Mouse (Mus musculus) megakaryocyte, embryonic 14.5 days (primary cell): ENCODE data around the gene Ints5. TPM values are rescaled to one million over a fixed set of nuclear protein-coding genes. Genes with fewer than 3 reads are reported as not detected.
A peak's percentile ranks its signal among the peaks of the same experiment; 100 is the strongest.
"Not testable (repeated sequence)": the region's sequence is repeated elsewhere in the genome, so short reads cannot be mapped to it uniquely, and the experiment has no call there.

Experiments used
- H3K27me3 ChIP-seq: replicated peaks from 2 replicates; pipeline ENCODE3; 2012; ENCODE audit warnings: inconsistent platforms
- H3K36me3 ChIP-seq: replicated peaks from 2 replicates; pipeline ENCODE3; 2012; ENCODE audit warnings: low read length, inconsistent platforms, mixed read lengths
- H3K4me1 ChIP-seq: 2 replicates; pipeline ENCODE4 v1.6.1; 2012; ENCODE audit warnings: inconsistent platforms
- H3K4me3 ChIP-seq: replicated peaks from 2 replicates; pipeline ENCODE3; 2012; ENCODE audit warnings: moderate library complexity, mild to moderate bottlenecking, inconsistent platforms
- H3K9me3 ChIP-seq: 2 replicates; pipeline ENCODE4 v1.6.1; 2012; ENCODE audit warnings: inconsistent platforms
- FLI1 ChIP-seq: IDR thresholded peaks from 2 replicates; pipeline ENCODE4 v1.6.1; 2012; ENCODE audit warnings: low read length, inconsistent platforms, mixed read lengths
- GATA1 ChIP-seq: IDR thresholded peaks from 3 replicates; pipeline ENCODE4 v1.6.1; 2012; ENCODE audit warnings: mixed read lengths, low read length, inconsistent platforms, borderline replicate concordance
- polyA plus RNA-seq: library from polyadenylated mRNA; stranded (reverse); fragments of >175 nt; gene quantifications from 2 replicates; pipeline ENCODE4 v1.2.3, GENCODE M21; 2012; ENCODE audit warnings: low replicate concordance; ENCODE audit not compliant: insufficient read depth

The Ints5 gene
- polyA plus RNA-seq, 1 experiment = 29.0 TPM

DNA sequence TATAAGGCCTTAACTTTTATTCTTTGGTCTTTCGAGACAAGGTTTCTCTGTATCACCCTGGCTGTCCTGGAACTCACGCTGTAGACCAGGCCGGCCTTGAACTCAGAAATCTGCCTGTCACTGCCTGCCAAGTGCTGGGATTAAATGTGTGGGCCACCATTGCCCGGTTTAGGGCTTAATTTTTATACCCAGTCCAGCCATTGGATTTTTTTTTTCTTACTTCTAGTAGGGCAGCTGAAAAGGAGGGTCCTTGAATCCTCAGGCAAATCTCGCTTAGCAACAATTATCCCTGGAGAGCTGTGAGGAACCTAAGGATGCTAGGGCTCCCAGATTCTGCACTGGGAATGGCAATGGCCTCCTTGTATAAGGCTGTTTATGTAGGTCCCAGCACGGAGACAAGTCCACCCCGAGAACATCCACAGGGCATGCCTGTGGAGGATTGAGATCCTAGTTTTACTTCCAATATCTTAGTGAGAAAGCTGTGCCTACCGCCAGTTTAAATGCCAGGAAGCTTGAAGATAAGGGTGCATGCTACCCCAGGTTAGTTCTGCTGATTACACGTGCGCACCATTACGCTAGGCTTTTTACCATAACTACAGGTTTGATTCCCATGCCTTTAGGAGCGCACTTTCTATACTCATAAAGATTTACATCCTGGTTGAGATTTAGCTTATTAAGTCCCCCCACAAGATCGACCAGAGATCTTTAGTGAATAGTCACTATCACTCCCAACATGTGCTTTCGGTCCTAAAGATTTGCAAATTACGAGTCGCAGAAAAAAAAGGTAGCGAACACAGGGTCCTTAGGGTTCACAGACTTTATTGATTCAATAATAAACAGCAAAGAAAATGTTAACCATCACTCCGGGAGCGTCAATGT is 5.0 kb upstream of the Ints5 start:
- no peaks in the 10 kb centered on the region for H3K9me3 ChIP-seq
- H3K4me1 ChIP-seq = peaks cover 43% of the 10 kb centered on the region
- TF ChIP-seq GATA1 (no peak), FLI1 (no peak)
- peak overlapping the region; percentile 94 for H3K4me3 ChIP-seq
- no peaks in the 10 kb centered on the region for H3K27me3 ChIP-seq
- H3K36me3 ChIP-seq = peaks cover 16% of the 10 kb centered on the region

DNA sequence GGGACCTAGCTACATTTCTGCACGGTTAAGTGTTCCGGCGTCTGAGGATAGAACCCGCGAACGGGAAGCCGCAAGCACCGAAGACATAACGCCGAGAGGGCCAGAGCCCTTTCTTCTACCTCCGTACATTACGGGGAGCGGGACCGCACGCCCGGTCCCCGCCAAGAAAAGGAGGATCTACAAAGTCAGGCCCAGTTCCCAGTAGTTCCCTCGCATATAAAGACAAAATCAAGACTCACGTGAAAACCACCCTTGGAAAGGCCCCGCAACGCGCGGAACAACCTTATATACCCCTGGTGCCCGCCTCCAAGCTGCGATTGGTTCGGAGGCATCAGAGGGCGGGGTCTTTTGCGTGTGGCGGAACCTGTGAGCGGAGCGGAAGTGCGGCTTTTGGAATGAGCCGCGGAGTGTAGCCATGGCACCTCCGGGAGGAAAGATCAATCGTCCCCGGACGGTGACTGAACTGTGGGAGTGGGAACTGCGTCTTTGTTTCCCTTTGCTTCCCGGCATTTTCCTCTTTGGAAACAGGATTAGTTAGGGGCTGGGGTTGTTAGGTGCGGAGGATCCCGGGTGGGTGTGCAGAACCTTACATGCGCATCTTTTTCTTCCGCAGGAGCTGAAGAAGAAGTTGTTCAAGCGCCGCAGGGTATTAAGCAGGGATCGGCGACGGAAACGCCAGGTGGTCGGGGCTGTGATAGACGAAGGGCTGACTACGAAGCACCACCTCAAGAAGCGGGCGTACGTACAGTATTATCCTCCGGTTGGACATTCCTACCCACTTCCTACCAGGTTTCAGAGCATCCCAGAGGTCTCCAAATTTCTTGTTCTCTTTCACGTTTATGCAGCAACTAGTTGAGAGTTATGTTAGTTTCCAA is 4.1 kb upstream of the Ints5 start, which contains the start of the genes 1810009A15Rik and Gm49416:
TSS of gene 1810009A15Rik (plus strand) at position 343 of the 875 bp plus-strand sequence.
TSS of gene Gm49416 (plus strand) at position 416 of the 875 bp plus-strand sequence.
- Histone ChIP-seq H3K4me1 (peaks cover 44% of the 10 kb centered on the region), H3K4me3 (peak within 1 kb of the TSS; percentile 94), H3K36me3 (peaks cover 16% of the 10 kb centered on the region), H3K27me3 (no peaks in the 10 kb centered on the region), H3K9me3 (no peaks in the 10 kb centered on the region)
- TF ChIP-seq GATA1 = no peak

DNA sequence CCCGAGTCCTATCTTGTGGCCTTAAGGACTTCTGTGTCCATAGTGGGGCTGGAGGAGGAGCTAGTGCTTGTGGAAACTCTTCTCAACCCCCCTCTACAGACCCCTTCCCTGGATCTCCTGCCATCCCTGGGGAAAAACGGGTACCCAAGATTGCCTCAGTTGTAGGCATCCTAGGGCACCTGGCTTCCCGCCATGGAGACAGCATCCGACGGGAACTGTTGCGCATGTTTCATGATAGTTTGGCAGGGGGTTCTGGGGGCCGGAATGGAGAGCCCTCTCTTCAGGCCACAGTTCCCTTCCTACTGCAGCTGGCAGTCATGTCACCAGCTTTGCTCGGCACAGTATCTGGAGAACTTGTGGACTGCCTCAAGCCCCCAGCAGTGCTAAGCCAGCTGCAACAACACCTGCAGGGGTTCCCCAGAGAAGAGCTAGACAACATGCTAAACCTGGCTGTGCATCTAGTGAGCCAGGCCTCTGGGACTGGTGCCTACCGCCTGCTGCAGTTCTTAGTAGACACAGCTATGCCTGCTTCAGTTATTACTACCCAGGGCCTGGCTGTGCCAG is 2.7 kb downstream of the Ints5 start:
- H3K36me3 ChIP-seq = peaks cover 42% of the 10 kb centered on the region
- TF ChIP-seq FLI1 (no peak), GATA1 (no peak)
- H3K9me3 ChIP-seq = no peaks in the 10 kb centered on the region
- H3K4me3 ChIP-seq = no peak overlapping the region
- no peaks in the 10 kb centered on the region for H3K27me3 ChIP-seq
- peaks cover 74% of the 10 kb centered on the region for H3K4me1 ChIP-seq

DNA sequence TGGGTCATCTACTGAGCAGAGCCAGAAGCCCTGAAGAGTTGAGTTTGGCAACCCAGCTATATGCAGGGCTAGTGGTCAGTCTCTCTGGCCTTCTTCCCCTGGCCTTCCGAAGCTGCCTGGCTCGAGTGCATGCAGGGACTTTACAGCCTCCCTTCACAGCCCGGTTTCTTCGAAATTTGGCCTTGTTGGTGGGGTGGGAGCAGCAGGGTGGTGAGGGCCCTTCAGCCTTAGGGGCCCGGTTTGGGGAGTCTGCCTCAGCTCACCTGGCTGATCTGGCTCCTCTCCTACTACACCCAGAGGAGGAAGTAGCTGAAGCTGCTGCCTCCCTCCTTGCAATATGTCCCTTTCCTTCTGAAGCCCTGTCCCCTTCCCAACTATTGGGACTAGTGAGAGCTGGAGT is 3.4 kb downstream of the Ints5 start:
- not testable (repeated sequence) for H3K4me3 ChIP-seq, H3K9me3 ChIP-seq, H3K27me3 ChIP-seq
- peaks cover 42% of the 10 kb centered on the region for H3K36me3 ChIP-seq
- H3K4me1 ChIP-seq = peaks cover 79% of the 10 kb centered on the region

DNA sequence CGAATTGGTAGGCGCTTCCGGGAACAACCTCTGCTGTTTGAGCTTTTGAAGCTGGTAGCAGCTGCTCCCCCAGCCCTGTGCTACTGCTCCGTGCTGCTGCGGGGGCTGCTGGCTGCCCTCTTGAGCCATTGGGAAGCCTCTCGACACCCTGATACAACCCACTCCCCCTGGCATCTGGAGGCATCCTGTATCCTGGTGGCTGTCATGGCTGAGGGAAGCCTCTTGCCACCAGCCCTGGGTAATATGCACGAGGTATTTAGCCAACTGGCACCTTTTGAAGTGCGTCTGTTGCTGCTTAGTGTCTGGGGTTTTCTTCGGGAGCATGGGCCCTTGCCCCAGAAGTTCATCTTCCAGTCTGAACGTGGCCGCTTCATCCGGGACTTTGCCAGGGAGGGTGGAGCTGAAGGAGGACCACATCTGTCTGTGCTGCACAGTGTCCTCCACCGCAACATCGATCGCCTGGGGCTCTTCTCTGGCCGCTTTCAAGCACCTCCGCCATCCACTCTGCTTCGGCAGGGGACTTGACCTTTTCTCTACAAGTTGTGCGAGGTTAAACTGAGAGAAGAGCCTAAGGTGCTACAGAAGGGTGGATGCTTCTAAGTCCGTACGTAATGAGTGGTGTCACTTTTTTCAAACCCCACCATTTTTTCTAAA is 4.5 kb downstream of the Ints5 start:
- Histone ChIP-seq H3K4me3 (peak overlapping the region; percentile 100), H3K4me1 (peaks cover 81% of the 10 kb centered on the region), H3K36me3 (peaks cover 47% of the 10 kb centered on the region)
- H3K9me3 ChIP-seq, H3K27me3 ChIP-seq: not testable (repeated sequence)

DNA sequence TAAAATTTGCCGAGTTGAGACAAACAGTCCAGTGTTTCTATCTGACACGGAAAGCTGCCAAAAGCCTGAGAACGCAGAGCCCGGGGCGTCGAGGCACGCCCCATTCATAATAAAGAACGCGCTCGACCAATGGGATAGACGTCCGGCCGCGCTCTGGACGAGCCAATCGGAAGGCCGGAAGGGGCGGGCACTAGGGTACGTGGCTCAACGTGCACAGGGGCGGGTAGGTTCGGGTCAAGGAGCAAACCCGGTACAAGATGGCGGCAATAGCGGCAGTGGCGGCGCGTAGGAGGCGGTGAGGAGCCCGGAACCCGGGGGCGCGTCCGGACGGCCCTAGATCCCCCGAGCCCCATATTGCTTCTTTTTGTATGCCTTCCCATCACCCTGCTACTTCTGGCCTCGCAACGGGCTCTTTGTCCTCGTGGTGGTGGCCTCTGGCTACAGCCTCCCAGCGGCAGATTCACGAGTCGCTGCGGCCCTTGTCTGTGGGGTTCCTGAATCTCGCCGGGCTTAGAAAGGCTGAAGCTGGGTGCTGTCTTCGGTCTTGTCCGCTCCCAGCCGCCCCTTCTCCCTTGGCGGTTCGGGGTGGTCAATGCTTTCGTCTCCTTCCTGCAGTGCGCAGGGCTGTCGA is 5.2 kb downstream of the Ints5 start, which contains the start of gene Ganab:
TSS of gene Ganab (plus strand) at position 207 of the 631 bp plus-strand sequence.
- no peaks in the 10 kb centered on the region for H3K9me3 ChIP-seq
- H3K36me3 ChIP-seq = peaks cover 54% of the 10 kb centered on the region
- peaks cover 77% of the 10 kb centered on the region for H3K4me1 ChIP-seq
- H3K4me3 ChIP-seq = peak within 1 kb of the TSS; percentile 100
- no peak for TF ChIP-seq GATA1
- no peak for TF ChIP-seq FLI1
- H3K27me3 ChIP-seq = no peaks in the 10 kb centered on the region

DNA sequence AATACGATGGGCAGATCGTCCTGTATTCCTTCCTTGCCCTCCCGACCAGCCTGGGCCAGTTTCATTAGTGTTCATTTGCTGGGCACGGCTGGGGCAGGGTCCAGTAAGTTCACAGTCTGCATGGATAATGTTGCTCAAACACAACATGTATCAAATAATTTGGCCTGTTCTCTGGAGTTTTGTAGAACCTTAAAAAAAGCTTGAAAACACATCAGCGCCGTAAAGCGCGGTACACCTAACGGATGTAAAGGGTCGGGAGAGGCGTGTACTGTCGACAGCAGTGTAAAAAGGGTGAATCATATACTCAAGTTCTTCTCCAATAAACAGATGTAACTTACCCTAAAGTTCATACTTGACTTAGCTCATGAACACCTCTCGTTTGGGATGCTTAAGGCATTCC is 5.8 kb downstream of the Ints5 start:
- Histone ChIP-seq H3K9me3 (no peaks in the 10 kb centered on the region), H3K27me3 (no peaks in the 10 kb centered on the region), H3K4me1 (peaks cover 75% of the 10 kb centered on the region), H3K36me3 (peaks cover 60% of the 10 kb centered on the region), H3K4me3 (peak overlapping the region; percentile 100)
- no peak for TF ChIP-seq GATA1

DNA sequence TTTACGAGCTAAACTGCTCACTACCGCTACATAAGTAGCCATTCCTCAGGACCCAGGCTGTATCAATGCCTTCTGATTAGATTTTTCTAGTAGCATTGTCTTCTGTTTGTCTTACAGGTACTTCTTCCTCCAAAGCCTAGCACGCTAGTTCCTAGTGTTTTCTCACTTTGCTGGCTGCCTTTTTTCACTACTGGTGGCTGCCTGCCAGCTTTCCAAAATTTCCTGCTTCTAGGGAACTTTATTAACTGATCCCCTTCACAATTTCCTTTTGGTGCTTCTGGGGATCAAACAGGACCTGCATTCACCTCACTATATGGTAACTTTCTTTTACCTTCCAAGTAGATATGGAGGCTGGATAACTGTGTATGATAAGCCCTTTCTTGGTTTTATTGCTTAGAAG is 6.3 kb downstream of the Ints5 start:
- H3K4me1 ChIP-seq = peaks cover 70% of the 10 kb centered on the region
- H3K4me3 ChIP-seq = peak overlapping the region; percentile 100
- peaks cover 64% of the 10 kb centered on the region for H3K36me3 ChIP-seq
- H3K27me3 ChIP-seq = no peaks in the 10 kb centered on the region
- no peaks in the 10 kb centered on the region for H3K9me3 ChIP-seq
- no peak for TF ChIP-seq FLI1
- no peak for TF ChIP-seq GATA1

DNA sequence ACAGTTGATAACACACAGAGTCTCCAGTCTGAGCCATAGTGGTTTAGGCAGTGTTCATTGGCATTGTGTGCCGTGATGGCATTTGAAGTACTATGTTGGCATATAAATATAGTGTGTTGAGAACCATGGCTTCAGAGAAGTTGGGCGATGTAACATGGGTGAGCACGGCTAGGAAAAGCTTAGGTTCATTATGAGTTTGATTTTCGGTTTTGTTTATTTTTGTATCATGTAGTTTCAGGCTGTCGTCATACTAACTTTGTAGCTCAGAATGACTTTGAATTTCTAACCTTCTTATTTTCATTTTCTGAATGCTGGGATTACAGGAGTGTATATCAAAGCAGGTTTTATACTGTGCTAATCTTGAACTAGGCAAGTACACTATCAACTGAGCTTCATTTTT is 10.6 kb downstream of the Ints5 start:
- Histone ChIP-seq H3K9me3 (no peaks in the 10 kb centered on the region), H3K4me1 (peaks cover 37% of the 10 kb centered on the region), H3K27me3 (no peaks in the 10 kb centered on the region), H3K36me3 (peaks cover 79% of the 10 kb centered on the region), H3K4me3 (no peak overlapping the region)
- TF ChIP-seq GATA1 (no peak), FLI1 (no peak)
